Mouse (Mus musculus): ENCODE results near the gene Chad.

GRCm38 (mm10) chr11:94602356-94602955, 37.6 kb downstream of the Chad start:
- TF ChIP-seq POLR2A (IDR thresholded peaks at IDR 0.05; ENCODE audit: borderline replicate concordance, low read depth, low read length) = no peak
- no peak for TF ChIP-seq CTCF (IDR thresholded peaks at IDR 0.05; ENCODE audit: low read depth, low read length)

All from bone marrow macrophage, adult 2 months (primary cell).